In the genomic region with DNA sequence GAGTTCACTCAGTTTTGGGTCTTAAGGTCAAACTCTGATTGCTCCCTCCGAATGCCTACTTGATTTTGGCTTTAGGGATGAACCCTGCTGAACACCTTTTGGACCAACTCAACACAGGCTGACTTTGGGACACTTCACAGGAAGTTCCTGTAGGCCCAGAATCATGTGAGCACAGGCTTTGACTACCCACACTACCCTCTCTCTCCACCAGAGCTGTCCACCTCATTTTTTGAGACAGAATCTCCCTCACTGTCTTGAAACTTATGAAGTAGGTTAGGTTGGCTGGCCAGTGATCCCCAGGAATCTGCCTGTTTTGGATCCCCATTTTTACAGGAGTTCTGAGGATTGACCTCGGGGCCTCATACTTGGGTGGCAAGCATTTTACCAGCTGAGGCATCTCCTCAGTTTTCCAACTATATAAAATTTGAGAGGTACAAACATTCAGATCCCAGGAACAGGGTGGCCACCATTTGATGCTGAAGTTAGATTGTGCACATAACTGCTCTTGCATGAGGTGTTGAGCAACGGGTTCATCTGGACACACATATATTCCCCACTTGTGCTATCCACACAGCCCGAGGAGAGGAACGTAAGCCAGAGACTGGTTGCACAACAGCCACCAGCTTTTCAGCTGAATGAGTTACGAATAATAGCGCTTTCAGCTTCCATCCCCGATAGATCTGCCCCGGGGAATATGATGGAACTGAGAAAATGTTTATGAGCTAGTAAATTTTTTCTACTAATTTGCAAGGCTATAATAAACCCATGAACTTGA, we compare ENCODE assay signal across 13 mouse cellular contexts. TPM values are rescaled to one million over a fixed set of nuclear protein-coding genes. Genes with fewer than 3 reads are reported as not detected.
DNase-seq lines count a peak whose midpoint lies in the region; ATAC-seq lines count a peak whose summit lies in the region.
"Had no signal": no experiment of that assay in that cellular context is flagged by ENCODE, and none has a peak within 500 bp of the region (broad histone marks: within the 10 kb centered on the region; RNA-seq: fewer than 3 reads in every experiment).

No protein-coding gene starts in this region.

- DNase-seq in heart, adult 11 months = peak; percentile 91
- no peak for DNase-seq in heart, postnatal 10 days
- DNase-seq in 3134 (ENCODE audit: extremely low read depth, insufficient read length, low spot score) = peak; percentile 23
- DNase-seq in lung, postnatal 10 days = peak; percentile 15
- DNase-seq in urinary bladder, adult 18-20 months (ENCODE audit: low spot score in 2 of 2) = no peak
- no peak for DNase-seq in c-Kit-positive CD71-positive TER-119-positive erythroid progenitor cells, embryonic 14.5 days (ENCODE audit: low spot score)
- DNase-seq: adrenal gland, adult 8-10 months; thymus, adult 18-20 months had no signal

- H3K27ac ChIP-seq in midbrain, embryonic 15.5 days = no peak overlapping the region

- H3K4me1 ChIP-seq in midbrain, embryonic 15.5 days = peaks cover 18% of the 10 kb centered on the region

- no peaks in the 10 kb centered on the region for H3K36me3 ChIP-seq in midbrain, embryonic 15.5 days (replicated peaks)

- no peak overlapping the region for H3K4me3 ChIP-seq in midbrain, embryonic 15.5 days

- 70% methylated on average over 9 of the region's 9 CpGs for WGBS in midbrain, embryonic 15.5 days

- H3K27me3 ChIP-seq in midbrain, embryonic 15.5 days (replicated peaks) = no peaks in the 10 kb centered on the region; the same call in 1 of the 2 replicates

- 0 out of 2 replicates have a peak, but pooled peaks have one; percentile 10 for ATAC-seq in common myeloid progenitor, adult 5-6 weeks (replicated peaks; ENCODE audit: low read depth, poor library complexity, severe bottlenecking)
- no peak for ATAC-seq in midbrain, embryonic 15.5 days (replicated peaks)

- H3K9me3 ChIP-seq in midbrain, embryonic 15.5 days = no peaks in the 10 kb centered on the region

- intact Hi-C loops in heart, postnatal 10 days (cut with DNase I) = loop anchor here (2.0 to 5.0 kb wide), 2 partner anchors 152 to 175 kb away; no protein-coding TSS in a partner anchor

- no peak overlapping the region for H3K4me2 ChIP-seq in midbrain, embryonic 15.5 days

- no peak overlapping the region for H3K9ac ChIP-seq in midbrain, embryonic 15.5 days

RNA-seq across cellular contexts. Expression of a gene that starts 45.9 kb away (rescaled TPM):
- not detected for total RNA-seq in heart, postnatal 10 days (2021)
- total RNA-seq in common myeloid progenitor, adult 5-6 weeks (2017) = not detected in 2 replicates
- not detected in 2 replicates for polyA plus RNA-seq in midbrain, embryonic 15.5 days (2015; fragmentation: Nextera tagmentation; extraction: Ambion mirVana)
- total RNA-seq: adrenal gland, adult 8-10 months; left cerebral cortex, adult 8-10 months had no signal
- polyA plus RNA-seq: heart, embryonic 14.5 days; inflammation-experienced regulatory T-cells, adult 6 months had no signal

Comparison
In these comparisons a context has a peak if more than half of its experiments do, and no peak if none do; other contexts are left out.
1. DNase-seq: peak in heart, adult 11 months (single experiment), 3134 (single experiment) and lung, postnatal 10 days (single experiment); none in heart, postnatal 10 days (0 of 2), urinary bladder, adult 18-20 months (0 of 2) and c-Kit-positive CD71-positive TER-119-positive erythroid progenitor cells, embryonic 14.5 days (single experiment).